Mouse (Mus musculus): ENCODE data around the gene Adamts6.

- TF ChIP-seq POLR2A (IDR thresholded peaks at IDR 0.05; ENCODE audit: insufficient read depth, low read depth, low read length) (no peak), CTCF (IDR thresholded peaks at IDR 0.05) (no peak), EP300 (IDR thresholded peaks at IDR 0.05; ENCODE audit: insufficient read depth, low read depth, low read length) (no peak)
Observed at GRCm38 (mm10) chr13:104519981-104520380, 232.3 kb downstream of the Adamts6 start.

Measured in heart, adult 2 months (tissue).